Mouse (Mus musculus) gastrocnemius, adult 8-10 months (tissue): Measurements from ENCODE around the gene Apoh. TPM values are rescaled to one million over a fixed set of nuclear protein-coding genes. Genes with fewer than 3 reads are reported as not detected.

ENCODE experiments used
- DNase-seq, 2 experiments: peaks; one replicate each; pipeline ENCODE4 v3.0.0; 2022; ENCODE audit warnings: low spot score in 2 of 2
- total RNA-seq, 4 experiments: library from RNA; stranded (reverse); gene quantifications; 2 replicates each; pipeline ENCODE4 v1.2.4; 2022

Gene Apoh
- total RNA-seq, 4 experiments from 2014 or later, result 1.3 to 1.7 TPM; not detected in 2

GRCm38 (mm10) chr11:108377680-108378362 is 34.7 kb downstream of the Apoh start:
- DNase-seq, result peak; percentile 48 to 63

GRCm38 (mm10) chr11:108378363-108378751 is 35.2 kb downstream of the Apoh start:
- no peak for DNase-seq

GRCm38 (mm10) chr11:108382664-108383063 is 39.5 kb downstream of the Apoh start:
- DNase-seq, result no peak

GRCm38 (mm10) chr11:108384920-108385665 is 41.9 kb downstream of the Apoh start:
- DNase-seq, result no peak

- no peak for DNase-seq
Measured at GRCm38 (mm10) chr11:108385666-108386024, 42.5 kb downstream of the Apoh start.

GRCm38 (mm10) chr11:108395061-108395460 is 51.9 kb downstream of the Apoh start:
- DNase-seq, result no peak

- no peak for DNase-seq
Measured at GRCm38 (mm10) chr11:108396076-108396829, 53.1 kb downstream of the Apoh start.

- DNase-seq, result no peak
Measured at GRCm38 (mm10) chr11:108409876-108410644, 66.9 kb downstream of the Apoh start.

- DNase-seq, result no peak
Measured at GRCm38 (mm10) chr11:108416360-108416759, 73.2 kb downstream of the Apoh start.

GRCm38 (mm10) chr11:108418540-108418939 is 75.4 kb downstream of the Apoh start:
- DNase-seq, result no peak

- no peak for DNase-seq
Measured at GRCm38 (mm10) chr11:108419242-108419641, 76.1 kb downstream of the Apoh start.

- DNase-seq, result no peak
Measured at GRCm38 (mm10) chr11:108420751-108421150, 77.6 kb downstream of the Apoh start.

- no peak for DNase-seq
Measured at GRCm38 (mm10) chr11:108423221-108423620, 80.1 kb downstream of the Apoh start.

GRCm38 (mm10) chr11:108424111-108424510 is 81.0 kb downstream of the Apoh start:
- no peak for DNase-seq

GRCm38 (mm10) chr11:108424889-108425591 is 81.9 kb downstream of the Apoh start, which contains the start of gene Cep112:
TSS of gene Cep112 (plus strand) at chr11:108425192.
- DNase-seq, result peak; percentile 89 to 94

GRCm38 (mm10) chr11:108425592-108425921 is 82.4 kb downstream of the Apoh start:
- no peak for DNase-seq

GRCm38 (mm10) chr11:108426086-108426485 is 82.9 kb downstream of the Apoh start:
- no peak for DNase-seq

- DNase-seq, result no peak
Measured at GRCm38 (mm10) chr11:108427191-108427590, 84.0 kb downstream of the Apoh start.

- no peak for DNase-seq
Measured at GRCm38 (mm10) chr11:108429076-108429475, 85.9 kb downstream of the Apoh start.

GRCm38 (mm10) chr11:108443893-108444563 is 100.9 kb downstream of the Apoh start:
- no peak for DNase-seq
